Comparison of ENCODE assay signal across 8 mouse cellular contexts in genomic region chr1:162076581-162077001, GRCm38 (mm10).
A peak's percentile ranks its signal among the peaks of the same experiment; 100 is the strongest.
DNase-seq lines count a peak whose midpoint lies in the region; ATAC-seq and TF ChIP-seq lines count a peak whose summit lies in the region.
"Had no signal": no experiment of that assay in that cellular context is flagged by ENCODE, and none has a peak within 500 bp of the region (broad histone marks: within the 10 kb centered on the region; RNA-seq: fewer than 3 reads in every experiment).

No protein-coding gene starts in this region.

- no peak for TF ChIP-seq CTCF in embryonic fibroblast, embryonic 13.5 days (IDR thresholded peaks at IDR 0.05; ENCODE audit: borderline replicate concordance, insufficient read depth, low read length)
- no peak for TF ChIP-seq CTCF in stomach, postnatal 0 days (IDR thresholded peaks at IDR 0.05; ENCODE audit: low read depth)

- 0 out of 2 replicates have a peak, but pooled peaks have one; percentile 10 for ATAC-seq in lung, embryonic 15.5 days (ENCODE audit: borderline replicate concordance, extremely low read depth, low FRiP score, low TSS enrichment)
- peak; percentile 40; the same call in 1 of the 2 replicates for ATAC-seq in stomach, postnatal 0 days (ENCODE audit: low FRiP score, low TSS enrichment)
- ATAC-seq: liver, postnatal 0 days had no signal

- no peak overlapping the region for H3K4me3 ChIP-seq in lung, embryonic 15.5 days
- H3K4me3 ChIP-seq in embryonic fibroblast, embryonic 13.5 days (ENCODE audit: insufficient read depth, low read length): no peak overlapping the region
- H3K4me3 ChIP-seq in stomach, postnatal 0 days (ENCODE audit: low read depth, low read length): no peak overlapping the region

- no peaks in the 10 kb centered on the region for H3K9me3 ChIP-seq in lung, embryonic 15.5 days
- no peaks in the 10 kb centered on the region for H3K9me3 ChIP-seq in stomach, postnatal 0 days (ENCODE audit: control insufficient read depth, low read length)

- H3K4me1 ChIP-seq in lung, embryonic 15.5 days: peaks cover 29% of the 10 kb centered on the region
- H3K4me1 ChIP-seq in embryonic fibroblast, embryonic 13.5 days (ENCODE audit: control insufficient read depth, insufficient read depth, low read length): peaks cover 23% of the 10 kb centered on the region
- no peaks in the 10 kb centered on the region for H3K4me1 ChIP-seq in stomach, postnatal 0 days (replicated peaks; ENCODE audit: control insufficient read depth, insufficient read depth)

- no peaks in the 10 kb centered on the region for H3K27me3 ChIP-seq in lung, embryonic 15.5 days
- no peaks in the 10 kb centered on the region for H3K27me3 ChIP-seq in stomach, postnatal 0 days (ENCODE audit: control insufficient read depth, insufficient read depth, low read length)

- no peak overlapping the region for H3K4me2 ChIP-seq in lung, embryonic 15.5 days
- H3K4me2 ChIP-seq in stomach, postnatal 0 days (replicated peaks; ENCODE audit: low read depth): no peak overlapping the region

- peak overlapping the region; percentile 65 for H3K27ac ChIP-seq in lung, embryonic 15.5 days
- H3K27ac ChIP-seq in embryonic fibroblast, embryonic 13.5 days (ENCODE audit: insufficient read depth, low read length): peak overlapping the region; percentile 99
- H3K27ac ChIP-seq in stomach, postnatal 0 days (replicated peaks): peak overlapping the region; percentile 67

- no peaks in the 10 kb centered on the region for H3K36me3 ChIP-seq in lung, embryonic 15.5 days
- H3K36me3 ChIP-seq in stomach, postnatal 0 days (ENCODE audit: control insufficient read depth, insufficient read depth, low read length): no peaks in the 10 kb centered on the region

- peak; percentile 46 for TF ChIP-seq POLR2A in embryonic fibroblast, embryonic 13.5 days (IDR thresholded peaks at IDR 0.05; ENCODE audit: low read depth, low read length)

- WGBS in lung, embryonic 15.5 days: 30% methylated on average over 10 of the region's 10 CpGs
- WGBS in stomach, postnatal 0 days: 24% methylated on average over 10 of the region's 10 CpGs

- DNase-seq in lung, postnatal 36 days: no peak
- peak; percentile 60 for DNase-seq in kidney, postnatal 10 days
- DNase-seq in stomach, postnatal 0 days (ENCODE audit: low spot score): no peak
- DNase-seq in layer of hippocampus, adult 9-11 months: no peak
- no peak for DNase-seq in ovary, adult 18-20 months (ENCODE audit: low spot score)
- DNase-seq: liver, postnatal 0 days had no signal

- H3K9ac ChIP-seq in lung, embryonic 15.5 days: no peak overlapping the region
- H3K9ac ChIP-seq in stomach, postnatal 0 days (ENCODE audit: low read length): no peak overlapping the region
- H3K9ac ChIP-seq: liver, postnatal 0 days had no signal

- TF ChIP-seq EP300 in stomach, postnatal 0 days (optimal IDR thresholded peaks at IDR 0.05): no peak
